Mouse (Mus musculus): ENCODE data around the gene Gm10226. TPM values are rescaled to one million over a fixed set of nuclear protein-coding genes. Genes with fewer than 3 reads are reported as not detected.
"Not testable (repeated sequence)": the region's sequence is repeated elsewhere in the genome, so short reads cannot be mapped to it uniquely, and the experiment has no call there.

Gm10226 gene
- 4.8 and 6.6 TPM in 2 replicates for polyA plus RNA-seq (2015; fragmentation: Nextera tagmentation; extraction: Ambion mirVana)

- WGBS: 85% methylated on average over 3 of the region's 3 CpGs
These were observed at the start of gene Gm10226 for GRCm38 (mm10) chr17:21691560-21691959. Gene Gm10226, plus strand, starts transcription at chr17:21691860.

DNA sequence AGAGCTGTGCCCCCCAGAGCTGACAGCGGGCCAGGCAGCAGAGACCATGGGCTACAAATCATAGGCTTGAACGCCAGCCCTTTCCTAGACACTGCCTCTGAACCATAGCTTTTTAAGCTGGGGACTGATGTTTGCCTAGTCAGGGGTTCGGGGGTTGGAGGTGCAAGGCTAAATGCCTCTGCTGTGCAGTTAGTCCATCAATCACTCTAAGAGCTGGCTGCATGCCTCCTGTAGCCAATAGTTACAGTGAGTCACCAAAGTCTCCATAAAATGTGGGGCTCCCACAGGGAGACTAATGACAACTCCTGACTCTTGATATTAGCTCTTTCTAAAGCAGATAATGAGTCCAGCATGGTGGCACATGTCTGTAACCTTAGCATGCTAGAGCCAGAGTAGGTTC lies 42.9 kb upstream of the Gm10226 start:
- no peak for ATAC-seq (ENCODE audit: low FRiP score, low TSS enrichment)
- no peak overlapping the region for H3K4me3 ChIP-seq (ENCODE audit: low read length)
- H3K36me3 ChIP-seq (ENCODE audit: insufficient read depth, low read length): no peaks in the 10 kb centered on the region
- 25% methylated on average over 3 of the region's 3 CpGs for WGBS
- no peaks in the 10 kb centered on the region for H3K9me3 ChIP-seq (ENCODE audit: low read length)
- H3K4me1 ChIP-seq (ENCODE audit: insufficient read depth, low read length): no peaks in the 10 kb centered on the region
- H3K27me3 ChIP-seq (ENCODE audit: insufficient read depth, low read length): no peaks in the 10 kb centered on the region
- H3K9ac ChIP-seq (replicated peaks; ENCODE audit: low read length): no peak overlapping the region
- no peak overlapping the region for H3K27ac ChIP-seq (ENCODE audit: low read length)
- H3K4me2 ChIP-seq (replicated peaks; ENCODE audit: low read depth, low read length): no peak overlapping the region

More at GRCm38 (mm10) chr17:21691560-21691959, at the start of gene Gm10226:
- Histone ChIP-seq H3K4me3 (ENCODE audit: low read length) (no peak within 1 kb of the TSS), H3K27ac (ENCODE audit: low read length) (no peak within 1 kb of the TSS), H3K4me1 (ENCODE audit: insufficient read depth, low read length) (no peaks in the 10 kb centered on the region), H3K27me3 (ENCODE audit: insufficient read depth, low read length) (no peaks in the 10 kb centered on the region), H3K9me3 (ENCODE audit: low read length) (no peaks in the 10 kb centered on the region), H3K36me3 (ENCODE audit: insufficient read depth, low read length) (0 out of 2 replicates have a peak, but pooled peaks cover 8% of the 10 kb centered on the region), H3K4me2 (replicated peaks; ENCODE audit: low read depth, low read length) (no peak within 1 kb of the TSS), H3K9ac (replicated peaks; ENCODE audit: low read length) (no peak within 1 kb of the TSS)
- no peak for ATAC-seq (ENCODE audit: low FRiP score, low TSS enrichment)

DNA sequence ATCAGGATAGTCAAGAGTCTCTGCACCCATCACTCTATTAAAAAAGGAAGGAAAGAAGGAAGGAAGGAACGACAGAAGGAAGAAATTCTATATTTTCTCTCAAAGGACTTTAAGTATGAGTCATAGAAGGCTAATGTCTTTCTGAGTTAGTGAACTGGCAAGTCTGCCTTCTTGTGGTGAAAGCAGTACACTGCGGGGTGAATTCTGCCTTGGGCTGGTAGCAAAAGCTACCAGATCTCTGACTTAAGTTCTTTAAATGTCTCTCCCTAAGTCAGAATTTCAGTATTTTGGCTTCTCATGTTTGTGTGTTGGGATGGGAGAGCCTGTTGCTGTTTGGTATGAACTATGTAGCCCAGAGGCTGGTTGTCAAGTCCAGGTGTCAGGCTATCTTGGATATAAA lies 41.7 kb upstream of the Gm10226 start:
- WGBS: 21% methylated on average over 2 of the region's 2 CpGs
- ATAC-seq (ENCODE audit: low FRiP score, low TSS enrichment): peak; percentile 43; the same call in 1 of the 2 replicates
- Histone ChIP-seq H3K9ac (replicated peaks; ENCODE audit: low read length) (peak overlapping the region; percentile 46), H3K27ac (ENCODE audit: low read length) (peak overlapping the region; percentile 68), H3K4me2 (replicated peaks; ENCODE audit: low read depth, low read length) (peak overlapping the region; percentile 50), H3K36me3 (ENCODE audit: insufficient read depth, low read length) (no peaks in the 10 kb centered on the region), H3K4me1 (ENCODE audit: insufficient read depth, low read length) (no peaks in the 10 kb centered on the region), H3K4me3 (ENCODE audit: low read length) (peak overlapping the region; percentile 53), H3K9me3 (ENCODE audit: low read length) (no peaks in the 10 kb centered on the region), H3K27me3 (ENCODE audit: insufficient read depth, low read length) (no peaks in the 10 kb centered on the region)

GRCm38 (mm10) chr17:21650364-21650907 lies 41.2 kb upstream of the Gm10226 start, which contains the start of gene Zfp983:
Gene Zfp983, plus strand, starts transcription at chr17:21650624.
- not testable (repeated sequence) for H3K36me3 ChIP-seq (ENCODE audit: insufficient read depth, low read length); H3K9me3 ChIP-seq (ENCODE audit: low read length); H3K4me1 ChIP-seq (ENCODE audit: insufficient read depth, low read length); H3K27me3 ChIP-seq (ENCODE audit: insufficient read depth, low read length)
- Histone ChIP-seq H3K4me3 (ENCODE audit: low read length) (peak within 1 kb of the TSS; percentile 53), H3K4me2 (replicated peaks; ENCODE audit: low read depth, low read length) (peak within 1 kb of the TSS; percentile 50), H3K9ac (replicated peaks; ENCODE audit: low read length) (peak within 1 kb of the TSS; percentile 57), H3K27ac (ENCODE audit: low read length) (peak within 1 kb of the TSS; percentile 68)
- WGBS: 0% methylated on average over 17 of the region's 17 CpGs
- peak; percentile 100 for ATAC-seq (ENCODE audit: low FRiP score, low TSS enrichment)

- not testable (repeated sequence) for H3K27me3 ChIP-seq (ENCODE audit: insufficient read depth, low read length); H3K27ac ChIP-seq (ENCODE audit: low read length); H3K36me3 ChIP-seq (ENCODE audit: insufficient read depth, low read length); H3K4me3 ChIP-seq (ENCODE audit: low read length); H3K9me3 ChIP-seq (ENCODE audit: low read length); H3K4me1 ChIP-seq (ENCODE audit: insufficient read depth, low read length); H3K4me2 ChIP-seq (replicated peaks; ENCODE audit: low read depth, low read length); H3K9ac ChIP-seq (replicated peaks; ENCODE audit: low read length)
- 0 out of 2 replicates have a peak, but pooled peaks have one; percentile 0 for ATAC-seq (ENCODE audit: low FRiP score, low TSS enrichment)
- 35% methylated on average over 1 of the region's 1 CpGs for WGBS
These were observed 12.8 kb upstream of the Gm10226 start for GRCm38 (mm10) chr17:21678826-21679225.

DNA sequence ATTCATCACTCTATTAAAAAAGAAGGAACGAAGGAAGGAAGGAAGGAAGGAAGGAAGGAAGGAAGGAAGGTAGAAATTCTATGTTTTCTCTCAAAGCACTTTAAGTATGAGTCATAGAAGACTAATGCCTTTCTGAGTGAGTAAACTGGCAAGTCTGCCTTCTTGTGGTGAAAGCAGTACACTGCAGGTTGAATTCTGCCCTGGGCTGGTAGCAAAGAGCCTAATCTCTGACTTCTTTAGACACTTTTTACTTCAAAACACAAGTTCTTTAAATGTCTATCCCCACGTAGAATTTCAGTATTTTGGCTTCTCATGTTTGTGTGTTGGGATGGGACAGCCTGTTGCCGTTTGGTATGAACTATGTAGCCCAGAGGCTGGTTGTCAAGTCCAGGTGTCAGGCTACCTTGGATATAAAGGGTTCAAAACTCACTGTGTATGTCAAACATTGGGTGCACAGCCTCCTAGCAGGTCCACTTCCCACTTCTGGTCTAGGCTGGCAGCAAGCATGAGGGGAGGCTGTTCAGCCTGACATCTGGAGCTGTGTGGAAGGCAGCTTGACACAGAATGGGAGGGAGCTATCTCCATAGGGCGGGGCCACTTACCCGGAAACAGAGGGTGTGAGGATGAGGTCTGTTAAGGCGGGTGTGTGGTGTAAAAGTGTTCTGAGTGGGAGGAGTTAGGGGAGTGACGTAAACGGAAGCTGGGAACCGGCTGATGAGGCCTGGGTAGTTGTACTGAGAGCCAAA lies 12.2 kb upstream of the Gm10226 start:
- Histone ChIP-seq H3K9ac (replicated peaks; ENCODE audit: low read length) (peak overlapping the region; percentile 62), H3K4me1 (ENCODE audit: insufficient read depth, low read length) (no peaks in the 10 kb centered on the region), H3K36me3 (ENCODE audit: insufficient read depth, low read length) (no peaks in the 10 kb centered on the region), H3K27me3 (ENCODE audit: insufficient read depth, low read length) (no peaks in the 10 kb centered on the region), H3K4me3 (ENCODE audit: low read length) (peak overlapping the region; percentile 54), H3K4me2 (replicated peaks; ENCODE audit: low read depth, low read length) (peak overlapping the region; percentile 59), H3K9me3 (ENCODE audit: low read length) (no peaks in the 10 kb centered on the region), H3K27ac (ENCODE audit: low read length) (peak overlapping the region; percentile 69)
- WGBS: 4% methylated on average over 9 of the region's 9 CpGs
- peak; percentile 99 for ATAC-seq (ENCODE audit: low FRiP score, low TSS enrichment)

GRCm38 (mm10) chr17:21680019-21680376 lies 11.7 kb upstream of the Gm10226 start:
- peak overlapping the region; percentile 69 for H3K27ac ChIP-seq (ENCODE audit: low read length)
- H3K4me1 ChIP-seq (ENCODE audit: insufficient read depth, low read length); H3K27me3 ChIP-seq (ENCODE audit: insufficient read depth, low read length); H3K9me3 ChIP-seq (ENCODE audit: low read length); H3K36me3 ChIP-seq (ENCODE audit: insufficient read depth, low read length): not testable (repeated sequence)
- peak overlapping the region; percentile 59 for H3K4me2 ChIP-seq (replicated peaks; ENCODE audit: low read depth, low read length)
- peak overlapping the region; percentile 62 for H3K9ac ChIP-seq (replicated peaks; ENCODE audit: low read length)
- H3K4me3 ChIP-seq (ENCODE audit: low read length): peak overlapping the region; percentile 54
- peak; percentile 94; the same call in 1 of the 2 replicates for ATAC-seq (ENCODE audit: low FRiP score, low TSS enrichment)
- 0% methylated on average over 10 of the region's 10 CpGs for WGBS

- Histone ChIP-seq H3K4me1 (ENCODE audit: insufficient read depth, low read length) (no peaks in the 10 kb centered on the region), H3K4me3 (ENCODE audit: low read length) (no peak overlapping the region), H3K27ac (ENCODE audit: low read length) (no peak overlapping the region), H3K9ac (replicated peaks; ENCODE audit: low read length) (no peak overlapping the region), H3K4me2 (replicated peaks; ENCODE audit: low read depth, low read length) (no peak overlapping the region), H3K36me3 (ENCODE audit: insufficient read depth, low read length) (0 out of 2 replicates have a peak, but pooled peaks cover 8% of the 10 kb centered on the region), H3K9me3 (ENCODE audit: low read length) (no peaks in the 10 kb centered on the region), H3K27me3 (ENCODE audit: insufficient read depth, low read length) (no peaks in the 10 kb centered on the region)
- ATAC-seq (ENCODE audit: low FRiP score, low TSS enrichment): peak; percentile 59; the same call in 1 of the 2 replicates
- 44% methylated on average over 3 of the region's 3 CpGs for WGBS
These were observed 1.7 kb downstream of the Gm10226 start for GRCm38 (mm10) chr17:21693342-21693741.

DNA sequence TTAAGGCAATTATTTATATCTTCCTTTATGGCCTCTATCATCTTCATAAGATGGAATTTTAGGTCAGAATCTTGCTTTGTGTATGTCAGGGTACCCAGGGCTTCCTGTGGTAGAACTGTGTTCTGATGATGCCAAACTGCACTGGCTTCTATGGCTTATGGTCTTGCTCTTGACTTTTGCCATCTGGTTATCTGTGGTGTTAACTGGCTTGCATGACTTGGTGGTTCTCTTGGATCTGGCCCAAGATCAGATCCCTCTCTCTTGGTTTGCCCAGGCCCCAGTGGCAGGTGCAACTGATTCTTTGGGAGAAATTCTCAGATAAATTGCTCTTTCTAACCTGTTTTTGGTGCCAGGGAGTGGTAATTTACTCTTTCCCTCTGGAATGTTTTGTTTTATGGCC lies 4.4 kb downstream of the Gm10226 start:
- Histone ChIP-seq H3K4me1 (ENCODE audit: insufficient read depth, low read length) (no peaks in the 10 kb centered on the region), H3K4me2 (replicated peaks; ENCODE audit: low read depth, low read length) (no peak overlapping the region), H3K36me3 (ENCODE audit: insufficient read depth, low read length) (0 out of 2 replicates have a peak, but pooled peaks cover 2% of the 10 kb centered on the region), H3K27me3 (ENCODE audit: insufficient read depth, low read length) (no peaks in the 10 kb centered on the region), H3K4me3 (ENCODE audit: low read length) (no peak overlapping the region), H3K9ac (replicated peaks; ENCODE audit: low read length) (no peak overlapping the region), H3K9me3 (ENCODE audit: low read length) (no peaks in the 10 kb centered on the region), H3K27ac (ENCODE audit: low read length) (no peak overlapping the region)
- ATAC-seq (ENCODE audit: low FRiP score, low TSS enrichment): no peak

Measured in kidney, embryonic 16.5 days (tissue).